ENCODE assay signal across 22 mouse cellular contexts in the genomic region with DNA sequence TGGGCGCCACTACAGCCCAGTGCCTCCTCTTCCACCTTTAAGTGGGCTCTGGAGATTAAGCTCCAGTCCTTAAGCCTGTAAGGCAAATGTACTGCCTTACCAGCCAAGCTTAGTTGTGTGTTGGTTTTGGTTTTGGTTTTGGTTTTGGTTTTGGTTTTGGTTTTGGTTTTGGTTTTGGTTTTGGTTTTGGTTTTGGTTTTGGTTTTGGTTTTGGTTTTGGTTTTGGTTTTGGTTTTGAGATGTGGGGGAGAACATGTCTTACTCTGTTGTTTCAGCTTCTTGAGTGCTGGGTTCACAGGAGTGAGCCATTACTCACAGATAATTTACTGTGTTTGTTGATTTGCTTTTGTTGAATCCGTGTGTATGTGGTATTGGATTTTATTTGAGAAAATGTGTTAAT. TPM values are rescaled to one million over a fixed set of nuclear protein-coding genes. Genes with fewer than 3 reads are reported as not detected.
DNase-seq lines count a peak whose midpoint lies in the region; TF ChIP-seq lines count a peak whose summit lies in the region.
"Had no signal": no experiment of that assay in that cellular context is flagged by ENCODE, and none has a peak within 500 bp of the region (broad histone marks: within the 10 kb centered on the region; RNA-seq: fewer than 3 reads in every experiment).

No protein-coding gene starts in this region.

- dilution Hi-C loops in CH12.LX (cut with MboI; ENCODE audit: extremely low pct_ligation_motif_present, extremely low pct_unique_long_range_greater_than_20kb, low sequenced_read_pairs), result no loop called here

- in situ Hi-C loops in CH12.LX (cut with MboI; ENCODE audit: low pct_ligation_motif_present, low pct_unique_long_range_greater_than_20kb, low sequenced_read_pairs), result loop anchor here (10.0 kb wide), 1 partner anchor 280 kb away; no protein-coding TSS in a partner anchor

- TF ChIP-seq EP300 in CH12.LX (IDR thresholded peaks at IDR 0.05; ENCODE audit: low read length), result peak; percentile 54

- H3K9ac ChIP-seq in CH12.LX (ENCODE audit: insufficient read depth, low read depth), result no peak overlapping the region
- H3K9ac ChIP-seq: embryonic facial prominence, embryonic 12.5 days; forebrain, embryonic 13.5 days; heart, embryonic 13.5 days; hindbrain, embryonic 12.5 days; intestine, embryonic 15.5 days had no signal

- no peak for TF ChIP-seq POLR2A in CH12.LX (IDR thresholded peaks at IDR 0.05; ENCODE audit: low read depth, low read length)

- no peaks in the 10 kb centered on the region for H3K79me2 ChIP-seq in CH12.LX (replicated peaks; ENCODE audit: control insufficient read depth, extremely low read depth, insufficient read depth, poor library complexity, severe bottlenecking)

- H3K9me3 ChIP-seq in CH12.LX (replicated peaks; ENCODE audit: low read length), result no peaks in the 10 kb centered on the region
- H3K9me3 ChIP-seq: embryonic facial prominence, embryonic 12.5 days; forebrain, embryonic 13.5 days; heart, embryonic 13.5 days; hindbrain, embryonic 12.5 days; intestine, embryonic 15.5 days had no signal

- TF ChIP-seq CTCF in CH12.LX (conservative IDR thresholded peaks at IDR 0.05 in 1 of 2, IDR thresholded peaks at IDR 0.05 in 1 of 2; ENCODE audit: low read depth in 2 of 2, low read length in 2 of 2), result no peak

- H3K4me3 ChIP-seq in CH12.LX (replicated peaks in 1 of 3; ENCODE audit: low read depth in 2 of 3, low read length in 2 of 3, poor library complexity in 1 of 3), result no peak overlapping the region
- H3K4me3 ChIP-seq: embryonic facial prominence, embryonic 12.5 days; forebrain, embryonic 13.5 days; gastrocnemius, adult 2 months; heart, embryonic 13.5 days; hindbrain, embryonic 12.5 days; intestine, embryonic 15.5 days had no signal

- no peaks in the 10 kb centered on the region for H3K36me3 ChIP-seq in CH12.LX (replicated peaks in 1 of 2; ENCODE audit: control insufficient read depth in 1 of 2, insufficient read depth in 1 of 2, low read length in 1 of 2)
- H3K36me3 ChIP-seq: embryonic facial prominence, embryonic 12.5 days; heart, embryonic 13.5 days; hindbrain, embryonic 12.5 days; intestine, embryonic 15.5 days had no signal

- no peaks in the 10 kb centered on the region for H3K27me3 ChIP-seq in CH12.LX (replicated peaks)
- H3K27me3 ChIP-seq: embryonic facial prominence, embryonic 12.5 days; forebrain, embryonic 13.5 days; hindbrain, embryonic 12.5 days; intestine, embryonic 15.5 days had no signal

- no peak overlapping the region for H3K27ac ChIP-seq in CH12.LX (ENCODE audit: insufficient read depth, low read depth)
- H3K27ac ChIP-seq: embryonic facial prominence, embryonic 12.5 days; forebrain, embryonic 13.5 days; gastrocnemius, adult 2 months; heart, embryonic 13.5 days; hindbrain, embryonic 12.5 days; intestine, embryonic 15.5 days had no signal

- TF ChIP-seq RAD21 in CH12.LX (IDR thresholded peaks at IDR 0.05; ENCODE audit: low read depth, low read length), result no peak

- H3K4me2 ChIP-seq in CH12.LX (ENCODE audit: insufficient read depth, low read depth, poor library complexity, severe bottlenecking), result no peak overlapping the region
- H3K4me2 ChIP-seq: embryonic facial prominence, embryonic 12.5 days; forebrain, embryonic 13.5 days; heart, embryonic 13.5 days; hindbrain, embryonic 12.5 days; intestine, embryonic 15.5 days had no signal

- peak; percentile 35 for DNase-seq in CD4-positive helper T cell, adult 2 months (ENCODE audit: low read depth, low spot score)
- no peak for DNase-seq in CH12.LX (ENCODE audit: extremely low read depth)
- peak; percentile 55 for DNase-seq in induced T-regulatory cell, adult 2 months (ENCODE audit: low read depth)
- no peak for DNase-seq in retina, postnatal 1 day
- no peak for DNase-seq in adrenal gland, adult (ENCODE audit: inconsistent age in 2 of 2, low spot score in 1 of 2)
- DNase-seq in heart, adult 9 months (ENCODE audit: low spot score in 2 of 2), result no peak
- DNase-seq: adrenal gland, adult 2 months; adrenal gland, postnatal 25 days; cerebellum, adult 18-20 months; cerebellum, postnatal 25 days; gastrocnemius, adult 2 months; gastrocnemius, postnatal 25 days; heart, postnatal 4 days; kidney, adult 18-20 months had no signal

- H3K4me1 ChIP-seq in CH12.LX (ENCODE audit: control insufficient read depth in 1 of 2, insufficient read depth in 2 of 2), result 0 out of 4 replicates have a peak, but pooled peaks cover 0 to 4% of the 10 kb centered on the region in 2 experiments
- H3K4me1 ChIP-seq: embryonic facial prominence, embryonic 12.5 days; heart, embryonic 13.5 days; hindbrain, embryonic 12.5 days; intestine, embryonic 15.5 days had no signal

TF ChIP-seq in CH12.LX, 34 proteins besides CTCF, POLR2A, EP300 and RAD21:
- TF ChIP-seq NELFE (IDR thresholded peaks at IDR 0.05; ENCODE audit: low read depth, low read length), result no peak
- TF ChIP-seq ETS1 (conservative IDR thresholded peaks at IDR 0.05; ENCODE audit: low read depth, low read length), result peak; percentile 97
- TF ChIP-seq MAX (IDR thresholded peaks at IDR 0.05; ENCODE audit: low read length), result no peak
- peak; percentile 79 for TF ChIP-seq IRF4 (IDR thresholded peaks at IDR 0.05; ENCODE audit: low read depth, low read length)
- TF ChIP-seq E2F4 (IDR thresholded peaks at IDR 0.05; ENCODE audit: insufficient replicate concordance, low read depth, low read length), result no peak
- no peak for TF ChIP-seq MYC (IDR thresholded peaks at IDR 0.05; ENCODE audit: low read depth, low read length)

RNA-seq across cellular contexts. Expression of a gene that starts 19.7 kb away (rescaled TPM):
- total RNA-seq in CH12.LX (2012; rRNA removed) (not detected in 2 replicates), CH12.LX (2014; rRNA removed) (not detected in 2 replicates)
- 0.12 TPM in 1 of 2 replicates, not detected in the other for polyA plus RNA-seq in CH12.LX (2012; ENCODE audit: insufficient read length, low read depth)
- total RNA-seq: adrenal gland, adult 2 months; adrenal gland, postnatal 25 days; gastrocnemius, adult 2 months; gastrocnemius, postnatal 25 days; granulocyte monocyte progenitor cell, adult 5-6 weeks; heart, adult 8-10 months; heart, postnatal 4 days had no signal

RNA-seq across cellular contexts. Expression of a gene that starts 30.8 kb away (rescaled TPM):
- total RNA-seq in CH12.LX (2012; rRNA removed), result not detected in 2 replicates
- total RNA-seq in CH12.LX (2014; rRNA removed), result not detected in 2 replicates
- polyA plus RNA-seq in CH12.LX (2012; ENCODE audit: insufficient read length, low read depth), result not detected in 2 replicates
- total RNA-seq: adrenal gland, adult 2 months; adrenal gland, postnatal 25 days; gastrocnemius, adult 2 months; gastrocnemius, postnatal 25 days; heart, adult 8-10 months; heart, postnatal 4 days had no signal
- polyA plus RNA-seq: adrenal gland, adult 2 months; forebrain, embryonic 13.5 days; heart, postnatal 0 days; hindbrain, embryonic 12.5 days had no signal

RNA-seq across cellular contexts. Expression of a gene that starts 54.5 kb away (rescaled TPM):
- total RNA-seq in CH12.LX (2012; rRNA removed) (86.8 and 94.0 TPM in 2 replicates), CH12.LX (2014; rRNA removed) (84.5 and 89.4 TPM in 2 replicates)
- polyA plus RNA-seq in CH12.LX (2012; ENCODE audit: insufficient read length, low read depth), result 68.3 and 69.7 TPM in 2 replicates

Comparison
In these comparisons a context has a peak if more than half of its experiments do, and no peak if none do; other contexts are left out.
1. DNase-seq: peak in CD4-positive helper T cell, adult 2 months (single experiment) and induced T-regulatory cell, adult 2 months (single experiment); none in CH12.LX (single experiment), retina, postnatal 1 day (single experiment), adrenal gland, adult (0 of 2) and heart, adult 9 months (0 of 2).